Mouse (Mus musculus) T-helper 1 cell (primary cell): ENCODE results near the gene Slco3a1.
"Not testable (repeated sequence)": the region's sequence is repeated elsewhere in the genome, so short reads cannot be mapped to it uniquely, and the experiment has no call there.

Experiments
- in situ Hi-C: fragments of 300-600 bp; cut with MboI, MseI; formaldehyde crosslinking; loops from one replicate; pipeline ENCODE4 v1.15.1; 2025; ENCODE audit warnings: high pct_unique_total_duplicates

Slco3a1 gene

GRCm38 (mm10) chr7:74436642-74437041 is 117.9 kb downstream of the Slco3a1 start:
- in situ Hi-C loops = no loop called here

GRCm38 (mm10) chr7:74432950-74433349 is 121.6 kb downstream of the Slco3a1 start:
- in situ Hi-C loops = no loop called here

- in situ Hi-C loops = no loop called here
These were observed 125.3 kb downstream of the Slco3a1 start for GRCm38 (mm10) chr7:74429252-74429651.

DNA sequence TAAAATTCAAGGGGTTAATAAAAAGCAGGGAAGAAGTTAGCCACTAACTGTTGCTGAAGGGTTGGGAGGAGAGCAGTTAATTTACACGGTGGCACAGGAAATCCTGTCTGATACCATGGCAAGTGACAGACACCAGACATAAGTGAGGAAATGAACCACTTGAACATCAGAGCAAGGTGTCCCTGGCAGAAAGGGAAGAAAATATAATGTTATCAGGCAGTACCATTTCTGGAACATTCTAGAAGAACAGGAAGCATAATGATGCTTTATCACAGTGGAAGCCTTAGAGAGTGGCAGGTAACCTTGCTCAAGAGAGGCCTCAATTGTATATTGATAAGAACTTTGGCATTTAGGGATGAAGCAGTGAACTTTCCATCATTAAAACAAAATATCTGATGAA is 127.4 kb downstream of the Slco3a1 start:
- in situ Hi-C loops = no loop called here

GRCm38 (mm10) chr7:74425941-74426340 is 128.6 kb downstream of the Slco3a1 start:
- in situ Hi-C loops = no loop called here

GRCm38 (mm10) chr7:74423928-74424850 is 130.4 kb downstream of the Slco3a1 start:
- in situ Hi-C loops = no loop called here

GRCm38 (mm10) chr7:74423316-74423715 is 131.3 kb downstream of the Slco3a1 start:
- in situ Hi-C loops = no loop called here

- in situ Hi-C loops = no loop called here
These were observed 131.8 kb downstream of the Slco3a1 start for GRCm38 (mm10) chr7:74422731-74423130.

- in situ Hi-C loops = no loop called here
These were observed 132.6 kb downstream of the Slco3a1 start for GRCm38 (mm10) chr7:74422002-74422401.

DNA sequence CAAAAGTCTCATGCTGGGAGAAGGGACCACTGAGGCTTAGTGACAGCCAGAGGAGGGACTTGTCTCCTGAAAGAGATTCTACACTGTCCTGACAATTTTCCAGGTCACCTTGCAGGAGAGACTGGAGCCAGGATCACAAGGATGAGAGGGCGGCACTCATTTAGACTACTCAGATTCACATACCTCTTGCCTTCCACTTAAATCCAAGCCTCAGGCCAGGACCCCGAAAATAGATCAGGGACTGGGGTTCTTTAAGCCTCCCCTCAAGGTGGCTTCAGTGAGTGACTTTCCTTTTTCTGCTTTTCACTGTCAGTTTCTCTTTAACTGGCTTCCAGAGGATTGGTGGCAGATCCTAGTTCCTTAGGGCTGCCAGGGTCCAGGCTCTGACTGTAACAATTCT is 133.0 kb downstream of the Slco3a1 start:
- in situ Hi-C loops = no loop called here

DNA sequence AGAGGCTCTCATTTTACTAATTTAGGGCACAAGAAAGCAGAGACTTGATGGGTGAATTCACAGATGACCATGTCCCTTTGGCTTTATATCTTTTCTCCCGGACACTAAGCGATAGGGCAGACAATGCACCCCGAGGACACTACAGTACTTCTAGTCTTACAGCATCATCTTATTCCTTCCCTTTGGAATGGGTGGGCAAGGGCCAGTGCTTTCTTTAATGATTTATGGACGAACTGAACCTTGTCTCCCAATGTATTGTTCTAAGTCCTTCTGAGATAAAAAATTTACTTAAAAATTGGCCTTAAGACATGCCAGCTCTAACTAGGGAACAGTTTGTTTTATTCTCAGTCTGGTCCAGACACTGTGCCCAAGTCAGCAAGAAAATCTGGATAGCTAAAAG is 134.9 kb downstream of the Slco3a1 start:
- in situ Hi-C loops = no loop called here

DNA sequence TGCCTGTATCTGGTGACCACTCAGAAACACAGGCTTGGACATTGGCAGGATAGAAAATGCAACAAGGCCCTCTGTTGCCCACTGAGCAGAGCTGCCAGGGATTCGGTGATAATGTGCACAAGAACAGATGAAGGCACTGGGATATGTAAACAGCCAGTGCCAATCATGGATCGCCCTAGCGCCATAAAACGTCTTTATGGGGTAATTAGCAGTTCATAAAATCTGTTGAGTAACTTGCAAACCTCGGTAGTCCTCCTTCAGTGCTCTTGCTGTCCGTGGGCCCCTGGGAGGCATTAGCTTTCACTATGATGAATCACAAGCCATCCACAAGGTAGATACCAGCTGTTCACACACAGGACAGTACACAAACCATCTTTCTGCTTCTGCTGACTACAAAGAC is 137.6 kb downstream of the Slco3a1 start:
- in situ Hi-C loops = no loop called here

- in situ Hi-C loops = no loop called here
These were observed 139.3 kb downstream of the Slco3a1 start for GRCm38 (mm10) chr7:74415241-74415640.

DNA sequence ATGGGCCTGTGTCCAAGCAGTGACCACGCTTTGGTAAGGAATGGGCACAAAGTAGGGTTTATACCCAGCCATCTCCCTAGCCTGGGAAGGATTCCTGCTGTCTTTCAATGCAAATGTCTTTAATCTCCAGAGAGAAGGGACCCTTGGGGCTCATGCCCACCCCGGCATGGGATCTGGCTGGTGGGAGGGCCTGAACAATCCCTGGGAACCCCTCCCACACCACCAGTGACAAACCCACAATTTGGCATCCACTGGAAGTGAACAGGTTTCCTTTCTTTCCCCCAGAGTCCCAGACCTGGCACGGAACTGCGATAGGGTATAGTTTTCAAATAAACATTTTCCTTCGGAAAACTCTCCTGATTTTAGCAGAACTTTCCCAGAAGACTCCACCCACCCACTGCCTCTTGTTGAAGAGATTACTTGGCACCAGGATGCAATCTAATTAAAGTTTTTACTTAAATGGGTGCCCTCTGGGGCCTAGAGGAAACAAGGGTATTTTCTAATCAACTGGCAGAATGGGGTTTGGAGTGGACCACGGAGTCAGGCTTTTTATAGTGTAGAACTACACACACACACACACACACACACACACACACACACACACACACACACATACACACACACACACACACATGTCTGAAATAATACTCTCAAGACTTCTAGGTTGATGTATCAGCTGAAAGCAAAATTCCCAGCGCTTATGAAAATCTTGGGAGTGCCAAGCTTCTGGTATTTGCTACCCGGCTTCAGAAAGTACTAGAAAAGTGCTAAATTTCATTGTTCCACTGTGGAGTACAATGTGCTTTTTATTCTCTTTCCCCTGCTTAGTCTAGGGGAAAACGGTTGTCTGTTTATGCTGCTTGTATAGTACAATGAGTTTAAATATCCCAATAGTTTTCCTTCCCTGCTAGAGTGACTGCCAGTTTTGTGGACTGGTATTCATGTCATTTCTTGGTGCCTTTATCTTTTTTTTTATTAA is 140.6 kb downstream of the Slco3a1 start:
- in situ Hi-C loops = no loop called here

GRCm38 (mm10) chr7:74408601-74409323 is 145.8 kb downstream of the Slco3a1 start:
- in situ Hi-C loops = no loop called here

GRCm38 (mm10) chr7:74407851-74408250 is 146.7 kb downstream of the Slco3a1 start:
- in situ Hi-C loops = not testable (repeated sequence)

DNA sequence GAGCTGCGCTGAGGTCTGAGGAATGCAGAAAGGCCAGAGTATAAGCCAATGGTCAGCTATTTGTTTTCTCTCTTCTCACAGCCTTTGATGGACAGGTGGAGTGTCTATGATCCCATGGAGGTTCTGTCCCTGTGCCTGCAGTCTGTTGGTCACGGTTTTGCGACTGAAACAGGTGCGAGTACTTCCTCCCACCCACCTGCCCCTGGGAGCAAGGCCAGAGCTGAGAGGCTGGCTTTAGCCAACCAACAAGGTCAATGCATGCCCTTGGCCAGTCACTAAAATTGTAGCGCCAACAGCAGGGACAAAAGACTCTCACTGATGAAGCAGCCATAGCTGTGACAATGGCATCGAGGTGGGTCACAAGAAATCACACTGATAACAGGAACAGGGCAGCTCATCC is 154.9 kb downstream of the Slco3a1 start:
- in situ Hi-C loops = no loop called here

DNA sequence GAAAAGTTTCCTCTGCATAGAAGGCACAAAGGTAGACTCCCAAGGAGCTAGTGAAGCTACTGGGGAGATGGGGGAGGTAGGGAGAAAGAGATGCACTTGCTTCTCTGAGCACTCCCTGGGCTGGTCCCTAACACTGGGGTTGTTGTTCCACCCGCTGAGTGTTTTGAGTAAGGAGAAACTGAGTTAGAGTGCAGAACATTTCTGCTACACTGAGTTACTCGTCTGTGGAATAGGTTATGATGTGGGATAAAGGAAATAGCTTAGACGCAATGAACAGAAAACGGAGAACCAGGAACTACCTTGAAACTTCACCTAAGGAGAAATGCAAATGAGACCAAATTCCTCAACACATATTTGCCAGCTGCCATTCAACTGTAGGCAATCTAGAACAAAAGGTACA is 155.4 kb downstream of the Slco3a1 start:
- in situ Hi-C loops = no loop called here

- in situ Hi-C loops = no loop called here
These were observed 156.3 kb downstream of the Slco3a1 start for GRCm38 (mm10) chr7:74398326-74398725.

- in situ Hi-C loops = no loop called here
These were observed 163.1 kb downstream of the Slco3a1 start for GRCm38 (mm10) chr7:74391451-74391873.

- in situ Hi-C loops = no loop called here
These were observed 165.0 kb downstream of the Slco3a1 start for GRCm38 (mm10) chr7:74389570-74389969.

- in situ Hi-C loops = no loop called here
These were observed 168.3 kb downstream of the Slco3a1 start for GRCm38 (mm10) chr7:74386257-74386656.
